Mouse (Mus musculus): ENCODE data around the gene Il1rl1. TPM values are rescaled to one million over a fixed set of nuclear protein-coding genes. Genes with fewer than 3 reads are reported as not detected.

Il1rl1 gene
- total and polyA plus RNA-seq, 3 experiments = 44.4 to 68.4 TPM; not detected in 1

DNA sequence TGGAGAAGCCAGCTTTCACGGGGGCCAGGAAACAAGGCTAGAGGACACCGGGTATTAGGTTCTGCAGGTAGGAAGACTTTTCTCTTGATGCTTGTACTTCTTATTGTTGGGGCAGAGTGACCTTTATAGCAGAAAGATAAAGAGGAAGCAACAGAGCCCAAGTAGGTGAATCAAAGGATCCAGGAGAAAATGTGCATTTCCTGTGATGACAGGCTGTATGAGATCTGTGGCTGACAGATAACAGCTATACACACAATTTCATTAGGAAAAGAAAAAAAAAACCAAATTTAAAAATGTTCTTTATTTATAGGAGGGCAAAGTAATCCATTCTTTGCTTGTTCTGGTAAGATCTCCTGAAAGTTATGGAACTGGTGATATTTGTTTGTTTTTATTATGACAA lies 8.0 kb downstream of the Il1rl1 start:
- DNase-seq (ENCODE audit: low read depth, low spot score) = peak; percentile 74
- peaks cover 53% of the 10 kb centered on the region for H3K79me2 ChIP-seq (ENCODE audit: control insufficient read depth, insufficient read depth, low read length, poor library complexity)
- no peak for TF ChIP-seq USF2 (IDR thresholded peaks at IDR 0.05; ENCODE audit: borderline replicate concordance in 1 of 2, insufficient read depth in 1 of 2, low read depth in 1 of 2, low read length in 2 of 2)
- TF ChIP-seq USF1 (IDR thresholded peaks at IDR 0.05; ENCODE audit: low read depth, low read length) = no peak
- TF ChIP-seq POLR2AphosphoS5 (IDR thresholded peaks at IDR 0.05; ENCODE audit: borderline replicate concordance, low read depth, low read length) = no peak
- TF ChIP-seq BHLHE40 (IDR thresholded peaks at IDR 0.05; ENCODE audit: borderline replicate concordance, low read depth, low read length) = no peak
- TF ChIP-seq ELF1 (IDR thresholded peaks at IDR 0.05; ENCODE audit: low read depth, low read length) = no peak
- TF ChIP-seq JUND (IDR thresholded peaks at IDR 0.05; ENCODE audit: low read depth, low read length) = no peak
- peak; percentile 60 for TF ChIP-seq SIN3A (IDR thresholded peaks at IDR 0.05; ENCODE audit: low read length)
- TF ChIP-seq CTCF (IDR thresholded peaks at IDR 0.05 in 2 of 3, conservative IDR thresholded peaks at IDR 0.05 in 1 of 3; ENCODE audit: control insufficient read depth in 1 of 3, insufficient read depth in 1 of 3, low read depth in 2 of 3, low read length in 3 of 3, poor library complexity in 1 of 3, severe bottlenecking in 1 of 3) = no peak
- peak; percentile 92 for TF ChIP-seq TCF12 (IDR thresholded peaks at IDR 0.05; ENCODE audit: low read depth, low read length)
- no peak for TF ChIP-seq MAZ (IDR thresholded peaks at IDR 0.05; ENCODE audit: low read depth, low read length)
- no peak for TF ChIP-seq POLR2AphosphoS2 (IDR thresholded peaks at IDR 0.05; ENCODE audit: low read length)
- TF ChIP-seq MAFK (IDR thresholded peaks at IDR 0.05; ENCODE audit: borderline replicate concordance, low read depth, low read length) = no peak; the same call in 1 of the 2 replicates
- peak; percentile 91 for TF ChIP-seq TAL1 (IDR thresholded peaks at IDR 0.05; ENCODE audit: low read length)
- TF ChIP-seq MEF2A (IDR thresholded peaks at IDR 0.05; ENCODE audit: extremely low read depth, insufficient replicate concordance, low read depth, low read length, poor library complexity, severe bottlenecking) = no peak
- no peak for TF ChIP-seq HCFC1 (IDR thresholded peaks at IDR 0.05; ENCODE audit: low read depth, low read length)
- TF ChIP-seq ZNF384 (IDR thresholded peaks at IDR 0.05; ENCODE audit: low read depth, low read length) = peak; percentile 92
- no peak for TF ChIP-seq CHD1 (IDR thresholded peaks at IDR 0.05; ENCODE audit: low read depth, low read length)
- TF ChIP-seq NRF1 (IDR thresholded peaks at IDR 0.05; ENCODE audit: insufficient read depth, low read depth, low read length, poor library complexity, severe bottlenecking) = no peak
- TF ChIP-seq E2F4 (IDR thresholded peaks at IDR 0.05; ENCODE audit: borderline replicate concordance, low read depth, low read length) = no peak
- TF ChIP-seq NELFE (IDR thresholded peaks at IDR 0.05; ENCODE audit: low read depth, low read length) = no peak
- peak; percentile 86 for TF ChIP-seq RCOR1 (IDR thresholded peaks at IDR 0.05; ENCODE audit: low read depth, low read length)
- TF ChIP-seq ETS1 (IDR thresholded peaks at IDR 0.05; ENCODE audit: low read depth, low read length) = peak; percentile 78
- TF ChIP-seq EP300 (IDR thresholded peaks at IDR 0.05; ENCODE audit: low read depth in 1 of 2, low read length in 2 of 2) = peak; percentile 88 to 95
- no peak for TF ChIP-seq TBP (IDR thresholded peaks at IDR 0.05; ENCODE audit: low read depth, low read length)
- TF ChIP-seq GATA1 (IDR thresholded peaks at IDR 0.05; ENCODE audit: low read depth, low read length) = peak; percentile 93
- no peak for TF ChIP-seq GABPA (IDR thresholded peaks at IDR 0.05; ENCODE audit: low read depth, low read length)
- TF ChIP-seq RAD21 (IDR thresholded peaks at IDR 0.05; ENCODE audit: low read depth, low read length) = no peak
- TF ChIP-seq UBTF (IDR thresholded peaks at IDR 0.05; ENCODE audit: borderline replicate concordance, insufficient read depth, low read depth, low read length) = no peak
- no peaks in the 10 kb centered on the region for H3K27me3 ChIP-seq (ENCODE audit: control insufficient read depth in 1 of 2, insufficient read depth in 2 of 2, low read length in 2 of 2)
- no peak overlapping the region for H3K4me3 ChIP-seq (ENCODE audit: control insufficient read depth in 1 of 2, insufficient read depth in 1 of 2, low read depth in 2 of 2, low read length in 2 of 2)
- no peak overlapping the region for H3K9ac ChIP-seq (ENCODE audit: control insufficient read depth, low read depth, low read length, poor library complexity, severe bottlenecking)
- peak overlapping the region; percentile 36; the same call in 1 of the 2 replicates for H3K27ac ChIP-seq (ENCODE audit: control insufficient read depth, low read depth, low read length)
- no peaks in the 10 kb centered on the region for H3K9me3 ChIP-seq (replicated peaks; ENCODE audit: insufficient read depth, low read length)
- peaks cover 20 to 38% of the 10 kb centered on the region in 2 experiments for H3K36me3 ChIP-seq (ENCODE audit: control insufficient read depth in 1 of 2, insufficient read depth in 2 of 2, low read length in 2 of 2)
- peaks cover 10 to 31% of the 10 kb centered on the region in 2 experiments for H3K4me1 ChIP-seq (ENCODE audit: control insufficient read depth in 1 of 2, insufficient read depth in 2 of 2, low read length in 2 of 2)

All from MEL (cell line).